Mouse (Mus musculus): ENCODE measurements around the gene Plekha7. TPM values are rescaled to one million over a fixed set of nuclear protein-coding genes. Genes with fewer than 3 reads are reported as not detected.

Plekha7 gene
- total and polyA plus RNA-seq, 2 experiments from 2014 or later = 7.9 to 22.8 TPM

GRCm38 (mm10) chr7:116294961-116295360 is 13.2 kb downstream of the Plekha7 start:
- peak; percentile 35; the same call in 1 of the 2 replicates for ATAC-seq
- 85% methylated on average over 3 of the region's 3 CpGs for WGBS

GRCm38 (mm10) chr7:116292377-116292776 is 15.8 kb downstream of the Plekha7 start:
- WGBS = 60% methylated on average over 5 of the region's 5 CpGs
- H3K36me3 ChIP-seq (ENCODE audit: insufficient read depth, low read length) = no peaks in the 10 kb centered on the region
- H3K4me1 ChIP-seq (ENCODE audit: insufficient read depth, low read length) = no peaks in the 10 kb centered on the region
- no peak overlapping the region for H3K27ac ChIP-seq
- no peaks in the 10 kb centered on the region for H3K9me3 ChIP-seq (ENCODE audit: low read length)
- H3K4me2 ChIP-seq (ENCODE audit: low read depth, low read length) = no peak overlapping the region
- no peak overlapping the region for H3K4me3 ChIP-seq (ENCODE audit: low read length)
- H3K9ac ChIP-seq (replicated peaks; ENCODE audit: low read length) = no peak overlapping the region
- H3K27me3 ChIP-seq (ENCODE audit: insufficient read depth, low read length) = no peaks in the 10 kb centered on the region
- DNase-seq (ENCODE audit: low spot score) = no peak
- ATAC-seq = no peak
- TF ChIP-seq CTCF (IDR thresholded peaks at IDR 0.05; ENCODE audit: low read depth) = no peak

More at GRCm38 (mm10) chr7:116294961-116295360, 13.2 kb downstream of the Plekha7 start:
- no peak for DNase-seq (ENCODE audit: low spot score)
- no peak overlapping the region for H3K4me2 ChIP-seq (ENCODE audit: low read depth, low read length)
- no peak overlapping the region for H3K4me3 ChIP-seq (ENCODE audit: low read length)
- H3K9me3 ChIP-seq (ENCODE audit: low read length) = no peaks in the 10 kb centered on the region
- no peak overlapping the region for H3K9ac ChIP-seq (replicated peaks; ENCODE audit: low read length)
- no peaks in the 10 kb centered on the region for H3K27me3 ChIP-seq (ENCODE audit: insufficient read depth, low read length)
- no peak overlapping the region for H3K27ac ChIP-seq
- no peaks in the 10 kb centered on the region for H3K36me3 ChIP-seq (ENCODE audit: insufficient read depth, low read length)
- TF ChIP-seq CTCF (IDR thresholded peaks at IDR 0.05; ENCODE audit: low read depth) = no peak
- peaks cover 4% of the 10 kb centered on the region; the same call in 1 of the 2 replicates for H3K4me1 ChIP-seq (ENCODE audit: insufficient read depth, low read length)

GRCm38 (mm10) chr7:116290559-116290958 is 17.6 kb downstream of the Plekha7 start:
- no peaks in the 10 kb centered on the region for H3K36me3 ChIP-seq (ENCODE audit: insufficient read depth, low read length)
- H3K27me3 ChIP-seq (ENCODE audit: insufficient read depth, low read length) = no peaks in the 10 kb centered on the region
- ATAC-seq (no peak), DNase-seq (ENCODE audit: low spot score) (no peak)
- no peak overlapping the region for H3K27ac ChIP-seq
- no peaks in the 10 kb centered on the region for H3K4me1 ChIP-seq (ENCODE audit: insufficient read depth, low read length)
- TF ChIP-seq CTCF (IDR thresholded peaks at IDR 0.05; ENCODE audit: low read depth) = no peak
- H3K4me3 ChIP-seq (ENCODE audit: low read length) = no peak overlapping the region
- 62% methylated on average over 1 of the region's 1 CpGs for WGBS
- H3K9ac ChIP-seq (replicated peaks; ENCODE audit: low read length) = no peak overlapping the region
- no peaks in the 10 kb centered on the region for H3K9me3 ChIP-seq (ENCODE audit: low read length)
- no peak overlapping the region for H3K4me2 ChIP-seq (ENCODE audit: low read depth, low read length)

- Histone ChIP-seq H3K4me3 (ENCODE audit: low read length) (no peak overlapping the region), H3K27me3 (ENCODE audit: insufficient read depth, low read length) (no peaks in the 10 kb centered on the region), H3K9ac (replicated peaks; ENCODE audit: low read length) (no peak overlapping the region), H3K4me2 (ENCODE audit: low read depth, low read length) (no peak overlapping the region), H3K4me1 (ENCODE audit: insufficient read depth, low read length) (no peaks in the 10 kb centered on the region), H3K36me3 (ENCODE audit: insufficient read depth, low read length) (no peaks in the 10 kb centered on the region), H3K9me3 (ENCODE audit: low read length) (no peaks in the 10 kb centered on the region), H3K27ac (no peak overlapping the region)
- DNase-seq (ENCODE audit: low spot score) = no peak
- TF ChIP-seq CTCF (IDR thresholded peaks at IDR 0.05; ENCODE audit: low read depth) = no peak
- WGBS = 92% methylated on average over 3 of the region's 3 CpGs
- no peak for ATAC-seq
These were observed 19.2 kb downstream of the Plekha7 start for GRCm38 (mm10) chr7:116288996-116289395.

GRCm38 (mm10) chr7:116287959-116288358 is 20.2 kb downstream of the Plekha7 start:
- WGBS = 80% methylated on average over 5 of the region's 5 CpGs

GRCm38 (mm10) chr7:116286611-116287355 is 21.4 kb downstream of the Plekha7 start:
- 51% methylated on average over 11 of the region's 11 CpGs for whole genome bisulfite sequencing
- Histone ChIP-seq H3K4me1 (ENCODE audit: insufficient read depth, low read length) (no peaks in the 10 kb centered on the region), H3K9ac (replicated peaks; ENCODE audit: low read length) (no peak overlapping the region), H3K9me3 (ENCODE audit: low read length) (no peaks in the 10 kb centered on the region), H3K27me3 (ENCODE audit: insufficient read depth, low read length) (no peaks in the 10 kb centered on the region), H3K4me2 (ENCODE audit: low read depth, low read length) (no peak overlapping the region), H3K27ac (no peak overlapping the region), H3K4me3 (ENCODE audit: low read length) (no peak overlapping the region), H3K36me3 (ENCODE audit: insufficient read depth, low read length) (no peaks in the 10 kb centered on the region)
- no peak for DNase-seq (ENCODE audit: low spot score)
- ATAC-seq = no peak
- TF ChIP-seq CTCF (IDR thresholded peaks at IDR 0.05; ENCODE audit: low read depth) = no peak

More at GRCm38 (mm10) chr7:116287959-116288358, 20.2 kb downstream of the Plekha7 start:
- no peak for TF ChIP-seq CTCF (IDR thresholded peaks at IDR 0.05; ENCODE audit: low read depth)
- Histone ChIP-seq H3K4me2 (ENCODE audit: low read depth, low read length) (no peak overlapping the region), H3K4me1 (ENCODE audit: insufficient read depth, low read length) (no peaks in the 10 kb centered on the region), H3K27me3 (ENCODE audit: insufficient read depth, low read length) (no peaks in the 10 kb centered on the region), H3K9ac (replicated peaks; ENCODE audit: low read length) (no peak overlapping the region), H3K4me3 (ENCODE audit: low read length) (no peak overlapping the region), H3K36me3 (ENCODE audit: insufficient read depth, low read length) (no peaks in the 10 kb centered on the region), H3K27ac (no peak overlapping the region), H3K9me3 (ENCODE audit: low read length) (no peaks in the 10 kb centered on the region)
- ATAC-seq (no peak), DNase-seq (ENCODE audit: low spot score) (no peak)

GRCm38 (mm10) chr7:116286173-116286572 is 22.0 kb downstream of the Plekha7 start:
- DNase-seq (ENCODE audit: low spot score) = peak; percentile 21
- no peak for TF ChIP-seq CTCF (IDR thresholded peaks at IDR 0.05; ENCODE audit: low read depth)
- Histone ChIP-seq H3K9me3 (ENCODE audit: low read length) (no peaks in the 10 kb centered on the region), H3K27ac (no peak overlapping the region), H3K27me3 (ENCODE audit: insufficient read depth, low read length) (no peaks in the 10 kb centered on the region), H3K9ac (replicated peaks; ENCODE audit: low read length) (no peak overlapping the region), H3K4me2 (ENCODE audit: low read depth, low read length) (no peak overlapping the region), H3K4me3 (ENCODE audit: low read length) (no peak overlapping the region), H3K4me1 (ENCODE audit: insufficient read depth, low read length) (no peaks in the 10 kb centered on the region), H3K36me3 (ENCODE audit: insufficient read depth, low read length) (no peaks in the 10 kb centered on the region)
- ATAC-seq = no peak
- 63% methylated on average over 12 of the region's 12 CpGs for WGBS

Measured in hindbrain, postnatal 0 days (tissue).